Mouse (Mus musculus) CH12.LX (cell line): ENCODE results near the gene Agap1. TPM values are rescaled to one million over a fixed set of nuclear protein-coding genes. Genes with fewer than 3 reads are reported as not detected.

ENCODE experiments used
- DNase-seq: peaks from one replicate; pipeline ENCODE4 v3.0.0-alpha.2; 2013; ENCODE audit errors: extremely low read depth
- H3K27ac ChIP-seq: 2 replicates; pipeline ENCODE4 v1.5.1; 2012; ENCODE audit warnings: low read depth, mild to moderate bottlenecking, control low read depth, moderate library complexity; ENCODE audit not compliant: insufficient read depth
- H3K27me3 ChIP-seq: replicated peaks from 2 replicates; pipeline ENCODE3; 2012; ENCODE audit warnings: inconsistent platforms
- H3K36me3 ChIP-seq, 2 experiments: replicated peaks in 1 of 2; 2 replicates each; pipeline versions ENCODE3 to v1.6.1; 2012; ENCODE audit warnings: inconsistent platforms in 1 of 2, low read length in 1 of 2, mild to moderate bottlenecking in 1 of 2, mixed read lengths in 1 of 2, moderate library complexity in 1 of 2; ENCODE audit not compliant: control insufficient read depth in 1 of 2, insufficient read depth in 1 of 2
- H3K4me1 ChIP-seq, 2 experiments: 2 replicates each; pipeline ENCODE4 v1.6.1; 2012; ENCODE audit warnings: inconsistent platforms in 1 of 2, moderate library complexity in 1 of 2; ENCODE audit not compliant: insufficient read depth in 2 of 2, control insufficient read depth in 1 of 2
- H3K4me2 ChIP-seq: 2 replicates; pipeline ENCODE4 v1.6.1; 2012; ENCODE audit warnings: low read depth, mild to moderate bottlenecking, control low read depth; ENCODE audit not compliant: poor library complexity, insufficient read depth, severe bottlenecking
- H3K4me3 ChIP-seq, 3 experiments: fragments of 150-350 bp in 1 of 3; sonication (generic) in 1 of 3; replicated peaks in 1 of 3; 2 replicates each; pipeline versions ENCODE3 to v1.5.1; 2011 to 2012; ENCODE audit warnings: low read depth in 2 of 3, low read length in 2 of 3, mild to moderate bottlenecking in 2 of 3, moderate library complexity in 2 of 3, control low read depth in 1 of 3, improper control_type of control experiment in 1 of 3, inconsistent platforms in 1 of 3, mixed read lengths in 1 of 3; ENCODE audit not compliant: poor library complexity in 1 of 3
- H3K79me2 ChIP-seq: replicated peaks from 2 replicates; pipeline ENCODE4 v1.6.1; 2012; ENCODE audit warnings: mild to moderate bottlenecking, moderate library complexity; ENCODE audit not compliant: control insufficient read depth, poor library complexity, insufficient read depth, severe bottlenecking; ENCODE audit errors: extremely low read depth
- H3K9ac ChIP-seq: 2 replicates; pipeline ENCODE4 v1.6.1; 2012; ENCODE audit warnings: low read depth, mild to moderate bottlenecking, control low read depth, moderate library complexity; ENCODE audit not compliant: insufficient read depth
- H3K9me3 ChIP-seq: replicated peaks from 2 replicates; pipeline ENCODE3; 2012; ENCODE audit warnings: low read length, inconsistent platforms, mixed read lengths
- CHD1 ChIP-seq: IDR thresholded peaks from 2 replicates; pipeline ENCODE4 v1.6.1; 2012; ENCODE audit warnings: low read depth, low read length, improper control_type of control experiment, inconsistent platforms
- CHD2 ChIP-seq: IDR thresholded peaks from 2 replicates; pipeline ENCODE4 v1.6.1; 2011; ENCODE audit warnings: low read length, improper control_type of control experiment
- E2F4 ChIP-seq: IDR thresholded peaks from 2 replicates; pipeline ENCODE4 v1.6.1; 2011; ENCODE audit warnings: low read depth, low read length, improper control_type of control experiment; ENCODE audit not compliant: insufficient replicate concordance
- EP300 ChIP-seq: IDR thresholded peaks from 2 replicates; pipeline ENCODE4 v1.6.1; 2011; ENCODE audit warnings: low read length, improper control_type of control experiment
- KAT2A ChIP-seq: IDR thresholded peaks from 2 replicates; pipeline ENCODE4 v1.6.1; 2012; ENCODE audit warnings: low read length, improper control_type of control experiment, inconsistent platforms; ENCODE audit not compliant: insufficient replicate concordance
- MAX ChIP-seq: IDR thresholded peaks from 2 replicates; pipeline ENCODE4 v1.6.1; 2011; ENCODE audit warnings: low read length, improper control_type of control experiment
- MEF2A ChIP-seq: IDR thresholded peaks from 2 replicates; pipeline ENCODE4 v1.6.1; 2014; ENCODE audit warnings: low read depth, mild to moderate bottlenecking, inconsistent platforms, low read length, improper control_type of control experiment, borderline replicate concordance
- MXI1 ChIP-seq: IDR thresholded peaks from 2 replicates; pipeline ENCODE4 v1.6.1; 2011; ENCODE audit warnings: mild to moderate bottlenecking, low read depth, low read length, improper control_type of control experiment
- MYC ChIP-seq: IDR thresholded peaks from 2 replicates; pipeline ENCODE4 v1.6.1; 2011; ENCODE audit warnings: low read depth, mild to moderate bottlenecking, improper control_type of control experiment, low read length
- NELFE ChIP-seq: IDR thresholded peaks from 2 replicates; pipeline ENCODE4 v1.6.1; 2011; ENCODE audit warnings: low read depth, low read length, improper control_type of control experiment
- NRF1 ChIP-seq: IDR thresholded peaks from 2 replicates; pipeline ENCODE4 v1.6.1; 2014; ENCODE audit warnings: low read depth, mild to moderate bottlenecking, inconsistent platforms, low read length, improper control_type of control experiment, moderate library complexity
- PAX5 ChIP-seq: IDR thresholded peaks from 2 replicates; pipeline ENCODE4 v1.6.1; 2012; ENCODE audit warnings: low read length, inconsistent platforms, mixed read lengths
- RAD21 ChIP-seq: IDR thresholded peaks from 2 replicates; pipeline ENCODE4 v1.6.1; 2011; ENCODE audit warnings: low read depth, mild to moderate bottlenecking, low read length, improper control_type of control experiment, moderate library complexity
- SIN3A ChIP-seq: IDR thresholded peaks from 2 replicates; pipeline ENCODE4 v1.6.1; 2012; ENCODE audit warnings: low read length, improper control_type of control experiment, inconsistent platforms
- SMC3 ChIP-seq: IDR thresholded peaks from 2 replicates; pipeline ENCODE4 v1.6.1; 2011; ENCODE audit warnings: low read depth, low read length, improper control_type of control experiment
- TBP ChIP-seq: conservative IDR thresholded peaks from 2 replicates; pipeline ENCODE4 v1.6.1; 2011; ENCODE audit warnings: low read depth, low read length, improper control_type of control experiment
- TCF12 ChIP-seq: IDR thresholded peaks from 2 replicates; pipeline ENCODE4 v1.6.1; 2014; ENCODE audit warnings: low read depth, mild to moderate bottlenecking, inconsistent platforms, low read length, improper control_type of control experiment
- USF1 ChIP-seq: IDR thresholded peaks from 2 replicates; pipeline ENCODE4 v1.6.1; 2014; ENCODE audit warnings: low read depth, mild to moderate bottlenecking, inconsistent platforms, low read length, improper control_type of control experiment
- ZC3H11A ChIP-seq: IDR thresholded peaks from 2 replicates; pipeline ENCODE4 v1.6.1; 2012; ENCODE audit warnings: low read depth, mild to moderate bottlenecking, inconsistent platforms, low read length, improper control_type of control experiment
- ZMIZ1 ChIP-seq: IDR thresholded peaks from 2 replicates; pipeline ENCODE4 v1.6.1; 2012; ENCODE audit warnings: low read depth, mild to moderate bottlenecking, inconsistent platforms, low read length, improper control_type of control experiment
- dilution Hi-C: fragments of 300-500 bp; cut with MboI; formaldehyde crosslinking; loops from 2 replicates; pipeline ENCODE4 v1.14.3; 2020; ENCODE audit warnings: low sequenced_read_pairs; ENCODE audit not compliant: extremely low pct_unique_long_range_greater_than_20kb, extremely low pct_ligation_motif_present
- in situ Hi-C: fragments of 300-500 bp; cut with MboI; formaldehyde crosslinking; loops from 3 replicates; pipeline ENCODE4 v1.14.3; 2019; ENCODE audit warnings: low sequenced_read_pairs, low pct_ligation_motif_present, low pct_unique_long_range_greater_than_20kb, mixed read lengths
- polyA plus RNA-seq: library from polyadenylated mRNA; unstranded; fragments of >175 nt; gene quantifications from 2 replicates; pipeline ENCODE4 v1.2.1, GENCODE M21; 2012; ENCODE audit warnings: low read depth; ENCODE audit not compliant: insufficient read length
- total RNA-seq, 2 experiments: library from RNA; depleted of rRNA; stranded (reverse); fragments of 300-350 nt in 1 of 2; fragments of >200 nt in 1 of 2; gene quantifications; 2 replicates each; pipeline ENCODE4 v1.2.3; 2012 to 2014

Gene Agap1
- total and polyA plus RNA-seq, 3 experiments, result not detected

GRCm38 (mm10) chr1:89922883-89923641 lies 468.5 kb downstream of the Agap1 start:
- in situ Hi-C loops, result no loop called here
- Histone ChIP-seq H3K4me3 (no peak overlapping the region), H3K27me3 (no peaks in the 10 kb centered on the region), H3K9ac (no peak overlapping the region), H3K27ac (no peak overlapping the region)
- no peak for DNase-seq
- dilution Hi-C loops, result no loop called here
- no peak for TF ChIP-seq ZMIZ1
- TF ChIP-seq ZC3H11A, result no peak
- no peak for TF ChIP-seq MAX
- TF ChIP-seq MEF2A, result no peak
- no peak for TF ChIP-seq MYC
- TF ChIP-seq RAD21, result no peak
- TF ChIP-seq TCF12, result no peak
- no peak for TF ChIP-seq E2F4
- no peak for TF ChIP-seq MXI1
- TF ChIP-seq USF1, result no peak
- TF ChIP-seq TBP, result no peak
- no peak for TF ChIP-seq PAX5
- no peak for TF ChIP-seq CHD2
- no peak for TF ChIP-seq EP300
- no peak for TF ChIP-seq KAT2A
- no peak for TF ChIP-seq NELFE
- TF ChIP-seq CHD1, result no peak
- TF ChIP-seq SIN3A, result no peak
- TF ChIP-seq, all 38 proteins: peak for 0
- H3K4me1 ChIP-seq, result no peaks in the 10 kb centered on the region
- no peaks in the 10 kb centered on the region for H3K79me2 ChIP-seq
- peaks cover 94% of the 10 kb centered on the region for H3K9me3 ChIP-seq
- no peaks in the 10 kb centered on the region for H3K36me3 ChIP-seq
- H3K4me2 ChIP-seq, result no peak overlapping the region

GRCm38 (mm10) chr1:89923642-89924020 lies 469.0 kb downstream of the Agap1 start:
- TF ChIP-seq SMC3, result no peak
- no peak for TF ChIP-seq MXI1
- TF ChIP-seq NRF1, result no peak
- TF ChIP-seq CHD2, result no peak
- TF ChIP-seq, all 38 proteins: peak for 0
- Histone ChIP-seq H3K36me3 (no peaks in the 10 kb centered on the region), H3K9me3 (peaks cover 94% of the 10 kb centered on the region), H3K4me1 (no peaks in the 10 kb centered on the region), H3K27ac (no peak overlapping the region), H3K27me3 (no peaks in the 10 kb centered on the region), H3K9ac (no peak overlapping the region), H3K4me3 (no peak overlapping the region), H3K4me2 (no peak overlapping the region), H3K79me2 (no peaks in the 10 kb centered on the region)
- dilution Hi-C loops (no loop called here), in situ Hi-C loops (no loop called here)
- no peak for DNase-seq
